Comparison of ENCODE assay signal across 10 mouse cellular contexts in the genomic region with DNA sequence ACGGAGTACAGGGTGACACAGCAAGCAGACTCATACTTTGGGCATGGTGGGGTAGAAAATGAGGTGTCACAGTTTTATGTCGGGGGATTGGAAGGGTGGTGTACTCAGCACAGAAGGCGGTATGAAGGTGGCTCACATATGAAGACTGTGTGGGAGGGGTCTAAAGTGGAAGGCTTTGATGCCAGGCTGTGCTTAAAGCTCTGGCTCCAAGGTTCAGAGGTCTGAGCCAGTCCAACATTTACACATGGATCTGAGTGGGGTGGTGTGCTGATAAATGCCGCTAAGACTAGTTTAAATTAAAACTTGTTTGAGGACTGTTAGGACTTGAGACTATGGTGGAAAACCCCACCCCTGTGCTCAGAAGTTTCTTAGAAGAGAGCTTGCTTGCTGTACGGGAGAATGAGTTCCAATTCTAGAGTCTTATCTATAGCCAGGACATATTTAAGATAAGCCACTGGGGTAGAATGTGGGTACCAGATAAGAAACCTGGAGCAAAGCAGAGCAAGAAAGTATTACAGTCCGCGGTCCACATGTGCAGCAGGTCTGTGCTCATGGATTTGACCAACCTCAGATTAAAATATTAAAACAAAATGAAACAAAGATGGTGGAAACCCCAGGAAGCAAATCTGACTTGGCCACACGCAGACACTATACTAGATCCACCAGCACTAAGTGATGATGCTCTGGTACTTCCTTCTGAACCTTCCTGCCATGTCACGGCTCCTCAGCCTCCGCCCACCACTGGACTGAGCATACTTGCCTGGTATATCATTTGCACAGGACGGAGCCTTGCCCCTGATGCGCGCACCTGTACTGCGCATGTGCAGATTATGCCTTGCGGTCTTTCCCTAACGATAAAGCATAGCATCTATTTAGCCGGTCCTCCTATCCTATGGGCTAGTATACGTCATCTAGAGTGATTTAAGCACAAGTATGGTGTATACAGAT. TPM values are rescaled to one million over a fixed set of nuclear protein-coding genes. Genes with fewer than 3 reads are reported as not detected.
DNase-seq lines count a peak whose midpoint lies in the region; ATAC-seq and TF ChIP-seq lines count a peak whose summit lies in the region.
"Had no signal": no experiment of that assay in that cellular context is flagged by ENCODE, and none has a peak within 500 bp of the region (broad histone marks: within the 10 kb centered on the region; RNA-seq: fewer than 3 reads in every experiment).

No protein-coding gene starts in this region.

- 91% methylated on average over 18 of the region's 18 CpGs for WGBS in kidney, embryonic 15.5 days
- WGBS in kidney, adult 2 months = 91% methylated on average over 18 of the region's 18 CpGs
- 16% methylated on average over 18 of the region's 18 CpGs for WGBS in liver, embryonic 14.5 days (ENCODE audit: insufficient replicate concordance)
- WGBS in stomach, embryonic 15.5 days = 73% methylated on average over 18 of the region's 18 CpGs

- TF ChIP-seq EP300 in liver, embryonic 14.5 days (IDR thresholded peaks at IDR 0.05; ENCODE audit: low read depth) = peak; percentile 99

- TF ChIP-seq POLR2A in kidney, adult 2 months (IDR thresholded peaks at IDR 0.05; ENCODE audit: low read depth, low read length) = no peak

- peak; percentile 57; the same call in 1 of the 2 replicates for ATAC-seq in kidney, embryonic 15.5 days (replicated peaks; ENCODE audit: low FRiP score)
- peak; percentile 62 for ATAC-seq in common myeloid progenitor, adult 5-6 weeks (replicated peaks; ENCODE audit: low read depth, poor library complexity, severe bottlenecking)
- ATAC-seq in liver, embryonic 14.5 days (ENCODE audit: insufficient read depth) = peak; percentile 83
- ATAC-seq in stomach, embryonic 15.5 days (ENCODE audit: insufficient read depth, low FRiP score, low read depth) = peak; percentile 84

- H3K36me3 ChIP-seq in kidney, embryonic 15.5 days = no peaks in the 10 kb centered on the region
- no peaks in the 10 kb centered on the region for H3K36me3 ChIP-seq in kidney, adult 2 months (ENCODE audit: control insufficient read depth, insufficient read depth, low read length)
- no peaks in the 10 kb centered on the region for H3K36me3 ChIP-seq in liver, embryonic 14.5 days (replicated peaks; ENCODE audit: control insufficient read depth, insufficient read depth, low read depth)
- H3K36me3 ChIP-seq in stomach, embryonic 15.5 days = no peaks in the 10 kb centered on the region
- H3K36me3 ChIP-seq: embryonic facial prominence, embryonic 15.5 days; limb, embryonic 13.5 days had no signal

- peaks cover 34% of the 10 kb centered on the region for H3K4me1 ChIP-seq in kidney, embryonic 15.5 days
- H3K4me1 ChIP-seq in kidney, adult 2 months (ENCODE audit: control insufficient read depth, insufficient read depth, low read length) = peaks cover 35% of the 10 kb centered on the region
- peaks cover 67 to 84% of the 10 kb centered on the region in 2 experiments for H3K4me1 ChIP-seq in liver, embryonic 14.5 days (replicated peaks; ENCODE audit: control insufficient read depth in 2 of 2, insufficient read depth in 2 of 2, low read length in 1 of 2)
- H3K4me1 ChIP-seq in stomach, embryonic 15.5 days = peaks cover 21% of the 10 kb centered on the region
- H3K4me1 ChIP-seq: embryonic facial prominence, embryonic 15.5 days had no signal

- intact Hi-C loops in gastrocnemius, postnatal 36 days (cut with DNase I) = no loop called here

- no peak overlapping the region for H3K9ac ChIP-seq in kidney, embryonic 15.5 days
- peak overlapping the region; percentile 65 for H3K9ac ChIP-seq in liver, embryonic 14.5 days (replicated peaks)
- no peak overlapping the region for H3K9ac ChIP-seq in stomach, embryonic 15.5 days
- H3K9ac ChIP-seq: embryonic facial prominence, embryonic 15.5 days; limb, embryonic 13.5 days had no signal

- no peak overlapping the region for H3K27ac ChIP-seq in kidney, embryonic 15.5 days
- H3K27ac ChIP-seq in kidney, adult 2 months (ENCODE audit: insufficient read depth, low read depth, low read length) = no peak overlapping the region
- H3K27ac ChIP-seq in liver, embryonic 14.5 days = peak overlapping the region; percentile 99
- H3K27ac ChIP-seq in stomach, embryonic 15.5 days = peak overlapping the region; percentile 75; the same call in 1 of the 2 replicates
- H3K27ac ChIP-seq: embryonic facial prominence, embryonic 15.5 days; limb, embryonic 13.5 days had no signal

- no peak for TF ChIP-seq CTCF in kidney, adult 2 months (conservative IDR thresholded peaks at IDR 0.05; ENCODE audit: insufficient read depth, insufficient read length, low read depth, low read length)
- peak; percentile 3; the same call in 1 of the 2 replicates for TF ChIP-seq CTCF in liver, embryonic 14.5 days (IDR thresholded peaks at IDR 0.05; ENCODE audit: low read depth)

- no peak overlapping the region for H3K4me3 ChIP-seq in kidney, embryonic 15.5 days (replicated peaks)
- no peak overlapping the region for H3K4me3 ChIP-seq in kidney, adult 2 months (ENCODE audit: insufficient read depth, low read depth, low read length)
- H3K4me3 ChIP-seq in liver, embryonic 14.5 days (ENCODE audit: insufficient read depth in 1 of 2, low read depth in 2 of 2, low read length in 2 of 2) = peak overlapping the region; percentile 27 to 42
- H3K4me3 ChIP-seq in stomach, embryonic 15.5 days (replicated peaks) = no peak overlapping the region
- H3K4me3 ChIP-seq: embryonic facial prominence, embryonic 15.5 days; limb, embryonic 13.5 days had no signal

- no peaks in the 10 kb centered on the region for H3K9me3 ChIP-seq in kidney, embryonic 15.5 days (replicated peaks)
- no peaks in the 10 kb centered on the region for H3K9me3 ChIP-seq in liver, embryonic 14.5 days (ENCODE audit: control insufficient read depth, low read length)
- no peaks in the 10 kb centered on the region for H3K9me3 ChIP-seq in stomach, embryonic 15.5 days
- H3K9me3 ChIP-seq: embryonic facial prominence, embryonic 15.5 days; limb, embryonic 13.5 days had no signal

- no peaks in the 10 kb centered on the region for H3K27me3 ChIP-seq in kidney, embryonic 15.5 days
- H3K27me3 ChIP-seq in kidney, adult 2 months (replicated peaks; ENCODE audit: control insufficient read depth, insufficient read depth, low read length) = no peaks in the 10 kb centered on the region
- no peaks in the 10 kb centered on the region for H3K27me3 ChIP-seq in liver, embryonic 14.5 days (ENCODE audit: control insufficient read depth, insufficient read depth, low read length)
- H3K27me3 ChIP-seq in stomach, embryonic 15.5 days (replicated peaks) = no peaks in the 10 kb centered on the region
- H3K27me3 ChIP-seq: embryonic facial prominence, embryonic 15.5 days had no signal

- H3K4me2 ChIP-seq in kidney, embryonic 15.5 days = no peak overlapping the region
- H3K4me2 ChIP-seq in liver, embryonic 14.5 days (ENCODE audit: low read depth) = peak overlapping the region; percentile 70
- no peak overlapping the region for H3K4me2 ChIP-seq in stomach, embryonic 15.5 days
- H3K4me2 ChIP-seq: embryonic facial prominence, embryonic 15.5 days; limb, embryonic 13.5 days had no signal

- no peak for DNase-seq in kidney, adult 2 months
- DNase-seq in liver, embryonic 14.5 days (ENCODE audit: low read depth in 3 of 3, low spot score in 3 of 3) = peak; percentile 90 to 94 (median 92)
- no peak for DNase-seq in testis, postnatal 10 days (ENCODE audit: low spot score)
- DNase-seq in gastrocnemius, postnatal 36 days = no peak
- DNase-seq: cerebellum, adult 8-10 months had no signal

RNA-seq across cellular contexts. Expression of a gene that starts 48.2 kb away (rescaled TPM):
- 28.6 and 30.8 TPM in 2 replicates for polyA plus RNA-seq in kidney, embryonic 15.5 days (2015; fragmentation: Nextera tagmentation; extraction: Ambion mirVana)
- polyA plus RNA-seq in kidney, adult 2 months (2012; rRNA removed) = 46.4 and 50.8 TPM in 2 replicates
- total RNA-seq in common myeloid progenitor, adult 5-6 weeks (2017) = 10.3 and 16.4 TPM in 2 replicates
- 10.7 and 12.3 TPM in 2 replicates for polyA plus RNA-seq in liver, embryonic 14.5 days (2012; rRNA removed)
- 13.0 and 15.5 TPM in 2 replicates for polyA plus RNA-seq in liver, embryonic 14.5 days (2014; fragmentation: Nextera tagmentation; extraction: Ambion mirVana)
- polyA plus RNA-seq in stomach, embryonic 15.5 days (2015; fragmentation: Nextera tagmentation; extraction: Ambion mirVana) = 23.8 and 25.6 TPM in 2 replicates
- 100 to 1,000 TPM in 1 of 2 experiments, 10 to 100 TPM in 1; 71.5 to 114 TPM for total RNA-seq in gastrocnemius, postnatal 36 days (2021)

RNA-seq across cellular contexts. Expression of a gene that starts 48.9 kb away (rescaled TPM):
- polyA plus RNA-seq in kidney, embryonic 15.5 days (2015; fragmentation: Nextera tagmentation; extraction: Ambion mirVana) = 5.3 and 6.4 TPM in 2 replicates
- 19.5 and 21.5 TPM in 2 replicates for polyA plus RNA-seq in kidney, adult 2 months (2012; rRNA removed)
- 23.1 and 33.0 TPM in 2 replicates for total RNA-seq in common myeloid progenitor, adult 5-6 weeks (2017)
- polyA plus RNA-seq in liver, embryonic 14.5 days (2012; rRNA removed) = 4.5 and 5.1 TPM in 2 replicates
- polyA plus RNA-seq in liver, embryonic 14.5 days (2014; fragmentation: Nextera tagmentation; extraction: Ambion mirVana) = 6.3 and 8.4 TPM in 2 replicates
- polyA plus RNA-seq in stomach, embryonic 15.5 days (2015; fragmentation: Nextera tagmentation; extraction: Ambion mirVana) = 3.4 and 3.5 TPM in 2 replicates
- total RNA-seq in gastrocnemius, postnatal 36 days (2021) = under 1 TPM; 0.79 to 0.81 TPM

Comparison
In these comparisons a context has a peak if more than half of its experiments do, and no peak if none do; other contexts are left out.
1. H3K27ac ChIP-seq: peak in liver, embryonic 14.5 days (single experiment) and stomach, embryonic 15.5 days (single experiment); none in kidney, embryonic 15.5 days (single experiment) and kidney, adult 2 months (single experiment).
2. H3K4me3 ChIP-seq: peak in liver, embryonic 14.5 days (2 of 2); none in kidney, embryonic 15.5 days (single experiment), kidney, adult 2 months (single experiment) and stomach, embryonic 15.5 days (single experiment).
3. DNase-seq: peak in liver, embryonic 14.5 days (3 of 3); none in kidney, adult 2 months (single experiment), testis, postnatal 10 days (single experiment) and gastrocnemius, postnatal 36 days (0 of 2).
4. Peak in every context shown above with its lines, with median percentiles within 50 percentile points of each other: ATAC-seq.